Mouse (Mus musculus) mature B cell (primary cell): ENCODE measurements around the gene Hist1h3d.
"Not testable (repeated sequence)": the region's sequence is repeated elsewhere in the genome, so short reads cannot be mapped to it uniquely, and the experiment has no call there.

Experiments
- in situ Hi-C: fragments of 300-500 bp; cut with MboI; formaldehyde crosslinking; loops from 2 replicates; pipeline ENCODE4 v1.14.3; 2019

Gene Hist1h3d

DNA sequence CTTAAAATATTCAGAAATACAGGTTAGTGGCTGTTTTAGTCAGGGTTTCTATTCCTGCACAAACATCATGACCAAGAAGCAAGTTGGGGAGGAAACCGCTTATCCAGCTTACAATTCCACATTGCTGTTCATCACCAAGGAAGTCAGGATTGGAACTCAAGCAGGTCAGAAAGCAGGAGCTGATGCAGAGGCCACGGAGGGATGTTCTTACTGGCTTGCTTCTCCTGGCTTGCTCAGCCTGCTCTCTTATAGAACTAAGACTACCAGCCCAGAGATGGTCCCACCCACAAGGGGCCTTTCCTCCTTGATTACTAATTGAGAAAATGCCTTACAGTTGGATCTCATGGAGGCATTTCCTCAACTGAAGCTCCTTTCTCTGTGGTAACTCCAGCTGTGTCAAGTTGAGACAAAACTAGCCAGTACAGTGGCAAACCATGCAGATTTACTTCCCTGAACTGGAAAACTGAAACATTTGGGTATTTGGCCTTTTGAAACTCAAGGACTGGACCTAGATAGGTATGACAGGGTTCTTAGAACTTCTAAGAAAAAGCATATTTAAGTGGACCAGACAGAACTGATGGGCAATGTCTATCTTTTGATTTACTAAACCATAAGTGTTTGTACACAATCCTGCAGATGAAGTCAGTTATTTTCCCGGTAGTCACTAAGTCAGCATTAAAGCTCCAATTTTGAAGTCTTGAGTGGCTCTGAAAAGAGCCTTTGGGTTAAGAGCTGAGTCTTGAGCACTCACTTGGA lies 33.2 kb upstream of the Hist1h3d start:
- in situ Hi-C loops: not testable (repeated sequence)

- in situ Hi-C loops: not testable (repeated sequence)
Measured at GRCm38 (mm10) chr13:23542999-23543607, 32.5 kb upstream of the Hist1h3d start, which contains the start of gene Hist1h2bh. Gene Hist1h2bh, minus strand, starts transcription at chr13:23543392.

GRCm38 (mm10) chr13:23543965-23544786 lies 31.4 kb upstream of the Hist1h3d start, which contains the start of gene Hist1h3f:
Gene Hist1h3f, plus strand, starts transcription at chr13:23544052.
- in situ Hi-C loops: no loop called here

GRCm38 (mm10) chr13:23544787-23545120 lies 30.8 kb upstream of the Hist1h3d start:
- in situ Hi-C loops: not testable (repeated sequence)

DNA sequence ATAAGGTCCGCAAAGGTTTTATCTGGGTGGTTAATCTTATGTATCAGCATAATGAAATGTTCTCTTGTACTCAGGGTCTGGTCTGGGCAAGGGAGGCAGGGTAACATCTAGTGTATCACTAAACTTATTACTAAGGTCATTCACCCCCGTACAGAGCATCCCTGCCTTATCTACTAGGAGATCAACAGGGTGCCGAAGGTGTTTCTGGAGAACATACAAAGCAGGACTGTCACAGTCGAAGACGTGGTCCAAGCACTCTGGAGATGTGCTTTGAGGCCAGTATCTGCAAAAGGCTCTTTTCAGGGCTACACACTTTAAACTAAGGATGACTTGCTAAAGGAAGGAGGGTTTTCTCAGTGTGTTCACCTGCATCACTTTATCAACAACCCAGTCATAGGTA lies 28.9 kb upstream of the Hist1h3d start:
- in situ Hi-C loops: no loop called here

GRCm38 (mm10) chr13:23550761-23551145 lies 24.8 kb upstream of the Hist1h3d start:
- in situ Hi-C loops: loop anchor here (10.0 kb wide), 2 partner anchors 194 to 1726 kb away; partner anchors contain the start of genes Hist1h2bb and Hist1h3c

- in situ Hi-C loops: loop anchor here (10.0 kb wide), 2 partner anchors 194 to 1726 kb away; partner anchors contain the start of genes Hist1h2bb and Hist1h3c
Measured at GRCm38 (mm10) chr13:23551146-23551834, 24.3 kb upstream of the Hist1h3d start, which contains the start of gene Hist1h4f. Gene Hist1h4f, minus strand, starts transcription at chr13:23551648.

DNA sequence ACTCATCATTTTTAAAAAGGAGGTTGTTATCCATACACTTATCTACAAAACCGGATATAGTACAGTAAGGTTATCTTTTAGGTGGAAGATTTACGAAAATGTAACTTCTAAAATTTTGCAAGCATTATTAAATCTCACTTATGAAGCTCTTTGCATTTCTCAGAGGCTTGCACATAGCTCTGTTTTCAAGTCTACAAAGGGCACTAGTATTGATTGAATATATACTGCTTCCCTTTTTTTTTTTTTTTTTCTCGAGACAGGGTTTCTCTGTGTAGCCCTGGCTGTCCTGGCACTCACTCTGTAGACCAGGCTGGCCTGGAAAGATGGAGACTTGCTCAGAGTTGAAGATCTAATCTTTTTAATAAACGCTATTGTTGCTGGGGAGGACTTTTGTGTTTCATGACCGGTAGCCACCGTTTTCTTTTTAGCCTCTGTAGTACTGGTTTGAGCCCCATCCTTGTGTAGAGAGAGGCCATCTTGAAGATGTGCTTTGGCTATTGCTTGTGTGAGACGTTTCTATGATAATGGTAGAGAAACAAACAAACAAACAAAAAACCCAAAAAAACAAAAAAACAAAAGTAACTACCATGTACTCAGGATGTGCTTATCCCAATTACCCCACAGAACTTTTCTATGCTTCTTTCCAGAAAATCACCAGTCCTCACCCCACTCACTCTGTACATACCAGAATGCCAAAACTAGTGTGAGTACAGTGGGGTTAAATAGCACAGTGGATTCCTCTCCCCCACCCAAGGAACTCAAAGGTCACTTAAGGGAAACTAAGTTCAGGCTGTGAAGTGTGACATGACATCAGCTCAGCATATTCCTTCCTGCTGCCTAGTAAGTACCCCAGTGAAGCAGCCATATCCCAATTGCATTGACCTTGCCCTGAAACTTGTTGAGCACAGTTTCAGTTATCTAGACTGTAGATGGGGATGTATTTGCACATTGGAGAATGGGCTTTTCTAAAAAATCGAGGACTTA lies 23.3 kb upstream of the Hist1h3d start:
- in situ Hi-C loops: loop anchor here (10.0 kb wide), 2 partner anchors 193 to 1727 kb away; partner anchors contain the start of genes Hist1h2bb and Hist1h3c

GRCm38 (mm10) chr13:23552962-23553361 lies 22.6 kb upstream of the Hist1h3d start, which contains the start of gene Hist1h1d:
Gene Hist1h1d, plus strand, starts transcription at chr13:23553262.
- in situ Hi-C loops: loop anchor here (10.0 kb wide), 2 partner anchors 192 to 1728 kb away; partner anchors contain the start of genes Hist1h2bb and Hist1h3c

DNA sequence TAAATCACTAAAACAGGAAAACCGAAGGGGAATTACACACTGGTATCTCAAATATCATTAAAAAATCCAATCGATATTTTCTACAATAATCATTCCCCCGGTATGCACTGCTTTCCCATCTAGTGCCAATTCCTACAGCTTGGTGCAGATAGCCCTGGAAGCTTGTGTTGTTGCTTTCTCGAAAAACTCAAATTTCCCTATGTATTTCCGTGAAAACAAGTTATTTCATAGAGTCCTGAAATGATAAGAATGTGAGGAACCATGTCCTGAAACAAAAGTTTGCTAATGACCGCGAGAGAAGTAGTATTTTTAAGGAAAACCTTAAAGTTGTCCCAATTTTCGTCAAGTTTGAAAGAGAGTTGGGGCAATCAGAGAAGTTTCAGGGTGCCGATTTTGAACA lies 21.2 kb upstream of the Hist1h3d start:
- in situ Hi-C loops: loop anchor here (10.0 kb wide), 2 partner anchors 190 to 1730 kb away; partner anchors contain the start of genes Hist1h2bb and Hist1h3c

- in situ Hi-C loops: loop anchor here (10.0 kb wide), 2 partner anchors 190 to 1730 kb away; partner anchors contain the start of genes Hist1h2bb and Hist1h3c
Measured at GRCm38 (mm10) chr13:23554925-23555838, 20.4 kb upstream of the Hist1h3d start.

- in situ Hi-C loops: loop anchor here (10.0 kb wide), 2 partner anchors 189 to 1731 kb away; partner anchors contain the start of genes Hist1h2bb and Hist1h3c
Measured at GRCm38 (mm10) chr13:23555839-23556416, 19.6 kb upstream of the Hist1h3d start.

DNA sequence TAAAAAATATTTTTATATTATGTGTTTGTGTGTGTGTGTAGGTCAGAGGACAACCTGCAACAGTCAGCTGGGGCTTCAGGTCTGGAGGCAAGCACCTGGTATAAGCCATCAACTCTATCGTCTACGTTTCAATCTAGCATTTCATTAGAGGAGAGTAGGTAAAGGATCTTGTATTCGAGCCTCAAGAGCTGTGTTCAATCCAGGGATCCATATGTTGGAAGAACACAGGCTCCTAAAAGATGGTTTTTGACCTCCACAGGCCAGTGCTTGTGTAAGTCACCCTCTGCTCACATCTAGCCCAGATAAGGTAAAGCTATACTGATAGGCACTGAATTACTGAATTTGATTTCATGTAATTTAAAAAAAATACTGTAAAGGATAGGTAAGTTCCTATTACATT lies 18.7 kb upstream of the Hist1h3d start:
- in situ Hi-C loops: loop anchor here (10.0 kb wide), 2 partner anchors 188 to 1732 kb away; partner anchors contain the start of genes Hist1h2bb and Hist1h3c

- in situ Hi-C loops: not testable (repeated sequence)
Measured at GRCm38 (mm10) chr13:23560699-23561098, 14.9 kb upstream of the Hist1h3d start.

GRCm38 (mm10) chr13:23561531-23561882 lies 14.1 kb upstream of the Hist1h3d start:
- in situ Hi-C loops: not testable (repeated sequence)

- in situ Hi-C loops: not testable (repeated sequence)
Measured at GRCm38 (mm10) chr13:23561883-23562659, 13.5 kb upstream of the Hist1h3d start, which contains the start of gene Hist1h3e. Gene Hist1h3e, minus strand, starts transcription at chr13:23562369.
